Mouse (Mus musculus) thymus, adult 2 months (tissue): Measurements from ENCODE around the gene Apoc3.

Experiments
- CTCF ChIP-seq: fragments of 200-500 bp; IDR thresholded peaks from 2 replicates; pipeline ENCODE4 v1.5.1; 2012; ENCODE audit warnings: mild to moderate bottlenecking, control low read depth, low read length, moderate library complexity, borderline replicate concordance; ENCODE audit not compliant: control insufficient read depth, poor library complexity, insufficient read depth; ENCODE audit errors: extremely low read depth
- POLR2A ChIP-seq: fragments of 200-500 bp; IDR thresholded peaks from 2 replicates; pipeline ENCODE4 v1.6.1; 2012; ENCODE audit warnings: mild to moderate bottlenecking, low read length, control low read depth, moderate library complexity; ENCODE audit not compliant: control insufficient read depth, poor library complexity, insufficient read depth; ENCODE audit errors: extremely low read depth

DNA sequence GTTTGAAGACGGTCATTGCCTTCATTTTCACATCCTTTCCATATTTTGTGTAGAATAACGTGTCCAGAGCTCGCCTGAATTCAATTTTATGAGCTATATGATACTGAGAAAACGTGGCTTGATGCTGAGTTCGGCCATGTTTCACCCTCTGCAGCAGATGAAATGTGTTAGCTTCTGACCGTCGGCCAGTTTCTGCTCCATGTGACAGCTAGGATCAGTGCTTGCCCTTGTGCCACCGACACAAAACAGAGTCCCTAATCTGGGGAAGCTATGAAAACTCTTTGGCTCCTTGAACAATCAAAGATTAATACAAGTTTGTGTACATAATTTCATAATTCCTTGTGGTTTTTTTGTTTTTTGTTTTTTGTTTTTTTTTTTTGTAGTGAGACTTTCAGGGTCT lies 44.2 kb downstream of the Apoc3 start:
- TF ChIP-seq POLR2A = no peak
- no peak for TF ChIP-seq CTCF
